Mouse (Mus musculus) right cerebral cortex, adult 18-20 months (tissue): ENCODE data around the gene Adipor2.
"Not testable (repeated sequence)": the region's sequence is repeated elsewhere in the genome, so short reads cannot be mapped to it uniquely, and the experiment has no call there.

Source experiments
- DNase-seq: peaks from one replicate; pipeline ENCODE4 v3.0.0; 2022; ENCODE audit warnings: mixed read lengths

Adipor2 gene

GRCm38 (mm10) chr6:119417354-119417753 is at the start of gene Adipor2:
TSS of gene Adipor2 (minus strand) at chr6:119417704.
- DNase-seq: peak; percentile 43

GRCm38 (mm10) chr6:119466161-119466560 is 48.7 kb upstream of the Adipor2 start:
- no peak for DNase-seq

- no peak for DNase-seq
Observed at GRCm38 (mm10) chr6:119460391-119460790, 42.9 kb upstream of the Adipor2 start.

GRCm38 (mm10) chr6:119459041-119459440 is 41.5 kb upstream of the Adipor2 start:
- DNase-seq: no peak

- DNase-seq: no peak
Observed at GRCm38 (mm10) chr6:119458166-119458565, 40.7 kb upstream of the Adipor2 start.

GRCm38 (mm10) chr6:119451981-119452499 is 34.5 kb upstream of the Adipor2 start:
- DNase-seq: peak; percentile 89

GRCm38 (mm10) chr6:119450965-119451943 is 33.8 kb upstream of the Adipor2 start:
- DNase-seq: no peak

GRCm38 (mm10) chr6:119449060-119449499 is 31.6 kb upstream of the Adipor2 start:
- DNase-seq: no peak

- no peak for DNase-seq
Observed at GRCm38 (mm10) chr6:119448321-119449059, 31.0 kb upstream of the Adipor2 start.

- no peak for DNase-seq
Observed at GRCm38 (mm10) chr6:119445671-119446607, 28.4 kb upstream of the Adipor2 start.

- peak; percentile 81 for DNase-seq
Observed at GRCm38 (mm10) chr6:119443742-119444645, 26.5 kb upstream of the Adipor2 start.

GRCm38 (mm10) chr6:119442729-119443128 is 25.2 kb upstream of the Adipor2 start:
- DNase-seq: not testable (repeated sequence)

GRCm38 (mm10) chr6:119437894-119438761 is 20.6 kb upstream of the Adipor2 start:
- DNase-seq: no peak

GRCm38 (mm10) chr6:119434394-119434793 is 16.9 kb upstream of the Adipor2 start:
- no peak for DNase-seq

GRCm38 (mm10) chr6:119431751-119432324 is 14.3 kb upstream of the Adipor2 start:
- no peak for DNase-seq

- peak; percentile 52 for DNase-seq
Observed at GRCm38 (mm10) chr6:119430508-119430907, 13.0 kb upstream of the Adipor2 start.

GRCm38 (mm10) chr6:119429311-119429710 is 11.8 kb upstream of the Adipor2 start:
- no peak for DNase-seq

- no peak for DNase-seq
Observed at GRCm38 (mm10) chr6:119428611-119429010, 11.1 kb upstream of the Adipor2 start.

GRCm38 (mm10) chr6:119421001-119421400 is 3.5 kb upstream of the Adipor2 start:
- no peak for DNase-seq

- no peak for DNase-seq
Observed at GRCm38 (mm10) chr6:119420357-119420756, 2.9 kb upstream of the Adipor2 start.
